Mouse (Mus musculus) stomach, embryonic 14.5 days (tissue): Measurements from ENCODE around the gene Rln3. TPM values are rescaled to one million over a fixed set of nuclear protein-coding genes. Genes with fewer than 3 reads are reported as not detected.

ENCODE experiments used
- ATAC-seq: fragments of 200-750 bp; cut with Nextera tagmentation; 2 replicates; pipeline ENCODE4 v1.8.0; 2017; ENCODE audit warnings: low read depth, moderate TSS enrichment; ENCODE audit not compliant: insufficient number of reproducible peaks, insufficient read depth, low FRiP score
- H3K27ac ChIP-seq: fragments of 300-500 bp; sonication (generic); 2 replicates; pipeline ENCODE4 v1.5.1; 2014; ENCODE audit warnings: mild to moderate bottlenecking, low read length, moderate library complexity, mixed read lengths
- H3K27me3 ChIP-seq: fragments of 300-500 bp; sonication (generic); 2 replicates; pipeline ENCODE4 v1.6.1; 2014; ENCODE audit warnings: low read length, control low read depth, mixed read lengths; ENCODE audit not compliant: control insufficient read depth, insufficient read depth
- H3K36me3 ChIP-seq: fragments of 300-500 bp; sonication (generic); 2 replicates; pipeline ENCODE4 v1.6.1; 2014; ENCODE audit warnings: mild to moderate bottlenecking, control low read depth, low read length, moderate library complexity, mixed read lengths; ENCODE audit not compliant: control insufficient read depth, insufficient read depth
- H3K4me1 ChIP-seq: fragments of 300-500 bp; sonication (generic); 2 replicates; pipeline ENCODE4 v1.6.1; 2014; ENCODE audit warnings: low read length, control low read depth, mixed read lengths; ENCODE audit not compliant: control insufficient read depth, insufficient read depth
- H3K4me2 ChIP-seq: fragments of 300-500 bp; sonication (generic); replicated peaks from 2 replicates; pipeline ENCODE4 v1.6.1; 2014; ENCODE audit warnings: low read depth, low read length, control low read depth
- H3K4me3 ChIP-seq: fragments of 300-500 bp; sonication (generic); 2 replicates; pipeline ENCODE4 v1.5.1; 2014; ENCODE audit warnings: low read depth, low read length, control low read depth
- H3K9ac ChIP-seq: fragments of 300-500 bp; sonication (generic); replicated peaks from 2 replicates; pipeline ENCODE4 v1.6.1; 2014; ENCODE audit warnings: low read depth, mild to moderate bottlenecking, control low read depth, low read length, moderate library complexity, mixed read lengths
- H3K9me3 ChIP-seq: fragments of 300-500 bp; sonication (generic); 2 replicates; pipeline ENCODE4 v1.6.1; 2016; ENCODE audit warnings: low read depth, low read length, control low read depth; ENCODE audit not compliant: control insufficient read depth
- WGBS: fragments of 180-500 bp; shearing (Covaris S2); extraction: QIAGEN DNeasy Blood & Tissue Kit; methylation state at CpG from one replicate; pipeline ENCODE4 v1.1.7; 2014; 5-methylcytosine and 5-hydroxymethylcytosine counted together
- polyA plus RNA-seq: library from polyadenylated mRNA; unstranded; fragments of >200 nt; fragmentation: Nextera tagmentation; extraction: Ambion mirVana; gene quantifications from 2 replicates; pipeline ENCODE4 v1.2.1, GENCODE M21; 2014

Gene Rln3
- polyA plus RNA-seq, 1 experiment from 2014 or later: not detected

DNA sequence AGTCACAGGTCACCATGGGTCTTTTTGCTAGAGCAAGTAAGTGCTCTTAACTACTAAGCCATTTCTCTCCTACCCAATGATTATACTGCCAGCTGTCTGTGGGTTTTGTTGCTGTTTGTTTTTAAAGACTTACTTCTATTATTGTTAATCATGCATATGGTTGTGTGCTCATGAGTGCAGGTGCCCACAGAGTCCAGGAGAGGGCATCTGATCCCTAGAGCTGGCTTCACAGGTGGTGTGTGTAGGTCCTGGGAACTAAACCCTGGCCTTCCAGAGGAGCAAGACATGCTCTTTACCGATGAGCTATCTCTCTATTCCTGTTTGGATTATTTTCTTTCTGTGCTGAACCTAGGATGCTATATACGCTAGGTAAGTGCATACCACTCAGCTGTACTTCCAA lies 14.4 kb upstream of the Rln3 start:
- 96% methylated on average over 2 of the region's 2 CpGs for WGBS
- Histone ChIP-seq H3K4me3 (no peak overlapping the region), H3K4me1 (no peaks in the 10 kb centered on the region), H3K27ac (no peak overlapping the region), H3K4me2 (no peak overlapping the region), H3K9me3 (no peaks in the 10 kb centered on the region), H3K36me3 (no peaks in the 10 kb centered on the region), H3K27me3 (no peaks in the 10 kb centered on the region), H3K9ac (no peak overlapping the region)
- ATAC-seq: no peak

DNA sequence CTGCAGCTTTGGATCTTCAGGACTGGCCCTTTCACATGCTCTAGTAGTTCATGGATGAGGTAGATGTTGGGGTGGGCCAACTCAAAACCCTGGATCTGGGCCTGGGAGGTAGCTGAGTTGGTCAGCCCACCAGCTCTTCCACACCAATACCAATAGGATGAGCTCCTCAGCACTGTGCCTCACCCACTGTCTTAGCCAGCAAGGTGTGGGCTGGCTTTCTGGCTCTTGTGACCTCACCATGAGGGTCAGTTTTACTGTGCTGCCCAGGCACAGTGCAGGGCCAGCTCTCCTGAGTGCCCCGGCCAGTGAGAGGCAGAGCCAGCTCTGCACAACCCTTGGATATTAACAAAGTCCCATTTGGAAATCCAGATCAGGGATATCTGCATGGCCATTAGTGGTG lies 13.0 kb upstream of the Rln3 start:
- Histone ChIP-seq H3K4me3 (no peak overlapping the region), H3K9ac (no peak overlapping the region), H3K4me2 (no peak overlapping the region), H3K4me1 (no peaks in the 10 kb centered on the region), H3K27me3 (no peaks in the 10 kb centered on the region), H3K9me3 (no peaks in the 10 kb centered on the region), H3K36me3 (no peaks in the 10 kb centered on the region), H3K27ac (no peak overlapping the region)
- 79% methylated on average over 1 of the region's 1 CpGs for WGBS
- ATAC-seq: no peak

DNA sequence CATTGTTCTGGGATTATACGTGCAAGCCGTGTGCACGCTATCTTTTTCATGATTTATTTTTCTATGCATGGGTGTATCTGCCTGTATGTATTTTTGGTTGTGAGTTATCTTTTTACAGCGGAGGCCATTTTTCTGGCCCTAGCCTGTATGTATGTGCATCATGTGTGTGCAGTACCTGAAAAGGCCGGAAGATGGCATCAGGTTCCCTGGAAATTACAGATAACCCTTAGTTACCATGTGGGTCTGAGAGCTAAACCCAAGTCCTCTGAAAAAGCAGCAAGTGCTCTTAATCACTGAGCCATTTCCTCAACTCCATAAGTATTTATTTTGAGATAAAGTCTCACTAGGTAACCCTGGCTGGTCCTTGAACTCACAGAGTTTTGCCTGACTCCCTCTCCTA lies 8.4 kb upstream of the Rln3 start:
- no peak for ATAC-seq
- WGBS: 91% methylated on average over 5 of the region's 5 CpGs
- H3K9ac ChIP-seq: no peak overlapping the region

DNA sequence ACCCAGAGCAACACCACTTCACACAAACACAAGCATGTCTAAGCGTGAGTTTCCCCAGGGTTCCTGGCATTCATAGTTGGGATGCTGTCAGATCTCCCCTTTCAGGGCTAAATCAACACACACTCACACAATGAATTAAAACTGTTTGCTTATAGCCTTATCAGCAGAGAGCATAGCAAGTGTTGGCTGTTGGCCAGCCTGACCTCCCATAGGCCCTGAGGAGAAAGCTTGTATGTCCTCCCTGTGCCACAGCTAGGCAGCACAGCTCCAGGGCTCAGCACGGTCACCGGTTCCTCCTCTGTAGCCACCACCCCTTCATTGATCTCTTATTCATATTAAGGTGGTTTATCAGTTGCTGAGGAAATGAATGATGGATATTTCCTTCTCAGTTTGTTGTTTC lies 7.9 kb upstream of the Rln3 start:
- 62% methylated on average over 3 of the region's 3 CpGs for WGBS
- peak; percentile 76 for ATAC-seq

More for the DNA sequence above, 8.4 kb upstream of the Rln3 start:
- Histone ChIP-seq H3K9me3 (no peaks in the 10 kb centered on the region), H3K4me3 (no peak overlapping the region), H3K27ac (no peak overlapping the region), H3K36me3 (no peaks in the 10 kb centered on the region), H3K4me2 (no peak overlapping the region), H3K4me1 (no peaks in the 10 kb centered on the region), H3K27me3 (no peaks in the 10 kb centered on the region)

DNA sequence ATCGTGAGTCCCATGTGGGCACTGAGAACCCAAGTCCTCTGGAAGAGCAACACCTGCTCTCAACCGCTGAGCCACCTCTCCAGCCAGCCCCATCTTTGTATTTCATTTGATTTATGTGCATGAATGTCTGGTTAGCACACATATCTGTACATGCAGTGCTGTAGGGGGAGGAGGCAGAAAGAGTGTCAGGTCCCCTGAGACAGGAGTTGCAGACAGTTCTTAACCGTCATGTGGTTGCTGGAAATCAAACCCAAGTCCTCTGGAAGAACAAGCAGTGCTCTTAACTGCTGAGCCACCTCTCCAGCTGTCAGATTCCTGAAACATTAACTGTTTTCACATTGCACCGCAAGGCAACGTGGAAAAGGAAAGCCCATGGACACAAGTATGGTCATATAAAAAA lies 3.4 kb upstream of the Rln3 start:
- Histone ChIP-seq H3K27me3 (peaks cover 23% of the 10 kb centered on the region), H3K4me1 (no peaks in the 10 kb centered on the region), H3K27ac (no peak overlapping the region), H3K4me2 (no peak overlapping the region), H3K36me3 (no peaks in the 10 kb centered on the region), H3K4me3 (no peak overlapping the region), H3K9ac (no peak overlapping the region), H3K9me3 (no peaks in the 10 kb centered on the region)
- 57% methylated on average over 5 of the region's 5 CpGs for WGBS
- ATAC-seq: no peak

More for the DNA sequence above, 7.9 kb upstream of the Rln3 start:
- Histone ChIP-seq H3K9me3 (no peaks in the 10 kb centered on the region), H3K27ac (no peak overlapping the region), H3K4me1 (no peaks in the 10 kb centered on the region), H3K4me2 (no peak overlapping the region), H3K9ac (no peak overlapping the region), H3K4me3 (no peak overlapping the region), H3K27me3 (no peaks in the 10 kb centered on the region), H3K36me3 (no peaks in the 10 kb centered on the region)

DNA sequence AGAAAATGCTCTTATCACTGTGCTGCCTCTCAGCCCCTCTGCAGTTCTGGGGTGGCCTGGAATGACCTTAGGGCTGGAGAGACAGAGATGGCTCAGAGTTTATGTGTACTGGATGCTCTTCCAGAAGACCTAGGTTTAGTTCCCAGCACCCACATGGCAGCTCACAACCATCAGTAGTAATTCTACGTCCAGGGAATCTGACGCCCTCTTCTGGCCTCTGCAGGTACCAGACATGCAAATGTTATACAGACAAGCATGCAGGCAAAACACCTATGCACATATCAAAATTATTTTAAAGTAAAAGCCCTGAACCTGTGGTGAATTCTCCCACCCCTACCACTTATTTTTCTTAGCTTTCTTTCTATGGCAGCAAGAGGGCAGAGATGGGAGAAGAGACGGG lies 1.7 kb upstream of the Rln3 start:
- H3K9me3 ChIP-seq: no peaks in the 10 kb centered on the region
- no peak overlapping the region for H3K4me3 ChIP-seq
- 0 out of 2 replicates have a peak, but pooled peaks cover 3% of the 10 kb centered on the region for H3K4me1 ChIP-seq
- no peak overlapping the region for H3K4me2 ChIP-seq
- H3K27ac ChIP-seq: no peak overlapping the region
- ATAC-seq: no peak
- no peaks in the 10 kb centered on the region for H3K36me3 ChIP-seq
- H3K9ac ChIP-seq: no peak overlapping the region
- 77% methylated on average over 3 of the region's 3 CpGs for WGBS
- H3K27me3 ChIP-seq: peaks cover 29% of the 10 kb centered on the region

DNA sequence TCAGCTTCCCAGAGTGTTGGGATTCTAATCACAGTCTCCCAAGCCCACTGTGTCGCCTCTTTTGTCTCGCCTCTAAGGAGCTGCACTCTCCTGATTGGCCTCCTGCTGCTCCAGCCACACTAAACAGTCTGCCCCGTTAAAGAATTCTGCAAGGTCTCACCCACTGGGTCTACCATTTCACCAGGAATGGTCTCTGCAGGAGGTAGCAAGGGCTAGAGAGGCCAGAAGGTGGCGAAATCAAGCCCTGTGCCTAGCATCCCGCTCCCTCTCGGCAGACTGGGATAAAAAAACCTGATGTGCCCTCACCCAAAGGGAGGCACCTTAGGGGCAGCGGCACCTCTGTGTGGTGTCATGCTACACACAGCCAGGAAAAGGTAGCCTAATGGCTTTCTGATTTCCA lies 697 bp downstream of the Rln3 start:
- H3K27ac ChIP-seq: no peak overlapping the region
- H3K9me3 ChIP-seq: no peaks in the 10 kb centered on the region
- no peak overlapping the region for H3K4me2 ChIP-seq
- 0 out of 2 replicates have a peak, but pooled peaks cover 3% of the 10 kb centered on the region for H3K4me1 ChIP-seq
- peaks cover 29% of the 10 kb centered on the region for H3K27me3 ChIP-seq
- ATAC-seq: no peak
- H3K4me3 ChIP-seq: no peak overlapping the region
- WGBS: 11% methylated on average over 7 of the region's 7 CpGs
- no peaks in the 10 kb centered on the region for H3K36me3 ChIP-seq
- H3K9ac ChIP-seq: no peak overlapping the region

DNA sequence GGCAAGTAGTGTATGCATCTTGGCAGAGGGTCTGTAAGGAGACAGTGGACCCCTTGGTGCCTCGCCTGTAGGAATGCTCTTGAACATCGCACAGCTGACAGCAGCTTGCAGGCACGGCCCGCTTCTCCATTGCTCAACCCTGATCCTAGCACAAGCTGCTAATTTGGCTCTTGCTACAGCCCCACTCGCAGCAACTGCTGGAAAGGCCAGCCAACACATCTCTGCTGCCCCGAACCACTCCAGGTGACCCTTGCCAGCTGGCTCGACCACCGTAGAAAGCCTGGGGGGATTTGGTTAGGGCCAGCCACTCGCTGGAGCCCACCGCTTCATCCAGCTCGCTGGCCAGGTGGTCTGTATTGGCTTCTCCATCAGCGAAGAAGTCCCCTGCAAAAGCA lies 1.9 kb downstream of the Rln3 start:
- peaks cover 29% of the 10 kb centered on the region for H3K27me3 ChIP-seq
- H3K9ac ChIP-seq: no peak overlapping the region
- H3K4me2 ChIP-seq: peak overlapping the region; percentile 64
- H3K27ac ChIP-seq: no peak overlapping the region
- no peak for ATAC-seq
- 0 out of 2 replicates have a peak overlapping the region, but pooled peaks have one; percentile 26 for H3K4me3 ChIP-seq
- 35% methylated on average over 12 of the region's 12 CpGs for WGBS
- H3K9me3 ChIP-seq: no peaks in the 10 kb centered on the region
- H3K36me3 ChIP-seq: no peaks in the 10 kb centered on the region
- H3K4me1 ChIP-seq: 0 out of 2 replicates have a peak, but pooled peaks cover 3% of the 10 kb centered on the region
